Mouse (Mus musculus): Measurements from ENCODE around the gene Art2b. TPM values are rescaled to one million over a fixed set of nuclear protein-coding genes. Genes with fewer than 3 reads are reported as not detected.
"Not testable (repeated sequence)": the region's sequence is repeated elsewhere in the genome, so short reads cannot be mapped to it uniquely, and the experiment has no call there.

Gene Art2b
- polyA plus RNA-seq, 1 experiment from 2014 or later = not detected

GRCm38 (mm10) chr7:101617438-101618165, 32.2 kb upstream of the Art2b start:
- no peak overlapping the region for H3K4me3 ChIP-seq (replicated peaks; ENCODE audit: low read length)
- no peaks in the 10 kb centered on the region for H3K4me1 ChIP-seq (ENCODE audit: control insufficient read depth, insufficient read depth, low read length)
- H3K27me3 ChIP-seq (ENCODE audit: control insufficient read depth, insufficient read depth, low read length) = no peaks in the 10 kb centered on the region
- no peaks in the 10 kb centered on the region for H3K36me3 ChIP-seq (ENCODE audit: control insufficient read depth, insufficient read depth, low read length)
- ATAC-seq (ENCODE audit: insufficient read depth, low FRiP score) = no peak
- no peak overlapping the region for H3K4me2 ChIP-seq (ENCODE audit: low read depth, low read length)
- H3K9ac ChIP-seq (ENCODE audit: low read length) = no peak overlapping the region
- no peaks in the 10 kb centered on the region for H3K9me3 ChIP-seq (replicated peaks; ENCODE audit: control insufficient read depth, low read length)
- WGBS = 73% methylated on average over 10 of the region's 10 CpGs
- H3K27ac ChIP-seq (ENCODE audit: low read length) = no peak overlapping the region

GRCm38 (mm10) chr7:101616136-101616835, 30.9 kb upstream of the Art2b start:
- no peaks in the 10 kb centered on the region for H3K36me3 ChIP-seq (ENCODE audit: control insufficient read depth, insufficient read depth, low read length)
- H3K27me3 ChIP-seq (ENCODE audit: control insufficient read depth, insufficient read depth, low read length) = no peaks in the 10 kb centered on the region
- no peak overlapping the region for H3K27ac ChIP-seq (ENCODE audit: low read length)
- no peak for ATAC-seq (ENCODE audit: insufficient read depth, low FRiP score)
- H3K9ac ChIP-seq (ENCODE audit: low read length) = no peak overlapping the region
- WGBS = 71% methylated on average over 6 of the region's 6 CpGs
- no peaks in the 10 kb centered on the region for H3K4me1 ChIP-seq (ENCODE audit: control insufficient read depth, insufficient read depth, low read length)
- no peak overlapping the region for H3K4me2 ChIP-seq (ENCODE audit: low read depth, low read length)
- no peaks in the 10 kb centered on the region for H3K9me3 ChIP-seq (replicated peaks; ENCODE audit: control insufficient read depth, low read length)
- H3K4me3 ChIP-seq (replicated peaks; ENCODE audit: low read length) = no peak overlapping the region

GRCm38 (mm10) chr7:101615406-101615805, 30.0 kb upstream of the Art2b start:
- Histone ChIP-seq H3K36me3 (ENCODE audit: control insufficient read depth, insufficient read depth, low read length) (no peaks in the 10 kb centered on the region), H3K4me3 (replicated peaks; ENCODE audit: low read length) (no peak overlapping the region), H3K4me1 (ENCODE audit: control insufficient read depth, insufficient read depth, low read length) (no peaks in the 10 kb centered on the region), H3K27ac (ENCODE audit: low read length) (no peak overlapping the region), H3K9me3 (replicated peaks; ENCODE audit: control insufficient read depth, low read length) (no peaks in the 10 kb centered on the region), H3K9ac (ENCODE audit: low read length) (no peak overlapping the region), H3K4me2 (ENCODE audit: low read depth, low read length) (no peak overlapping the region), H3K27me3 (ENCODE audit: control insufficient read depth, insufficient read depth, low read length) (no peaks in the 10 kb centered on the region)
- WGBS = 78% methylated on average over 7 of the region's 7 CpGs
- ATAC-seq (ENCODE audit: insufficient read depth, low FRiP score) = no peak

GRCm38 (mm10) chr7:101612786-101613527, 27.6 kb upstream of the Art2b start:
- not testable (repeated sequence) for H3K4me3 ChIP-seq (replicated peaks; ENCODE audit: low read length); H3K27ac ChIP-seq (ENCODE audit: low read length); H3K4me1 ChIP-seq (ENCODE audit: control insufficient read depth, insufficient read depth, low read length); H3K36me3 ChIP-seq (ENCODE audit: control insufficient read depth, insufficient read depth, low read length); H3K4me2 ChIP-seq (ENCODE audit: low read depth, low read length); ATAC-seq (ENCODE audit: insufficient read depth, low FRiP score); H3K9me3 ChIP-seq (replicated peaks; ENCODE audit: control insufficient read depth, low read length); H3K9ac ChIP-seq (ENCODE audit: low read length); H3K27me3 ChIP-seq (ENCODE audit: control insufficient read depth, insufficient read depth, low read length)
- 71% methylated on average over 8 of the region's 8 CpGs for whole genome bisulfite sequencing

GRCm38 (mm10) chr7:101607845-101608244, 22.4 kb upstream of the Art2b start:
- H3K4me2 ChIP-seq (ENCODE audit: low read depth, low read length) = no peak overlapping the region
- no peak overlapping the region for H3K27ac ChIP-seq (ENCODE audit: low read length)
- no peaks in the 10 kb centered on the region for H3K27me3 ChIP-seq (ENCODE audit: control insufficient read depth, insufficient read depth, low read length)
- no peak overlapping the region for H3K9ac ChIP-seq (ENCODE audit: low read length)
- no peaks in the 10 kb centered on the region for H3K4me1 ChIP-seq (ENCODE audit: control insufficient read depth, insufficient read depth, low read length)
- ATAC-seq (ENCODE audit: insufficient read depth, low FRiP score) = no peak
- H3K4me3 ChIP-seq (replicated peaks; ENCODE audit: low read length) = no peak overlapping the region
- no peaks in the 10 kb centered on the region for H3K36me3 ChIP-seq (ENCODE audit: control insufficient read depth, insufficient read depth, low read length)
- no peaks in the 10 kb centered on the region for H3K9me3 ChIP-seq (replicated peaks; ENCODE audit: control insufficient read depth, low read length)
- WGBS = 62% methylated on average over 6 of the region's 6 CpGs

- no peak for ATAC-seq (ENCODE audit: insufficient read depth, low FRiP score)
- no peak overlapping the region for H3K4me2 ChIP-seq (ENCODE audit: low read depth, low read length)
- no peaks in the 10 kb centered on the region for H3K27me3 ChIP-seq (ENCODE audit: control insufficient read depth, insufficient read depth, low read length)
- H3K9me3 ChIP-seq (replicated peaks; ENCODE audit: control insufficient read depth, low read length) = no peaks in the 10 kb centered on the region; the same call in 1 of the 2 replicates
- H3K9ac ChIP-seq (ENCODE audit: low read length) = no peak overlapping the region
- no peak overlapping the region for H3K4me3 ChIP-seq (replicated peaks; ENCODE audit: low read length)
- no peaks in the 10 kb centered on the region for H3K36me3 ChIP-seq (ENCODE audit: control insufficient read depth, insufficient read depth, low read length)
- WGBS = 81% methylated on average over 1 of the region's 1 CpGs
- H3K4me1 ChIP-seq (ENCODE audit: control insufficient read depth, insufficient read depth, low read length) = no peaks in the 10 kb centered on the region
- no peak overlapping the region for H3K27ac ChIP-seq (ENCODE audit: low read length)
These were observed 15.0 kb upstream of the Art2b start for GRCm38 (mm10) chr7:101600406-101600805.

GRCm38 (mm10) chr7:101598482-101598881, 13.1 kb upstream of the Art2b start:
- 32% methylated on average over 2 of the region's 2 CpGs for WGBS
- Histone ChIP-seq H3K4me1 (ENCODE audit: control insufficient read depth, insufficient read depth, low read length) (no peaks in the 10 kb centered on the region), H3K9ac (ENCODE audit: low read length) (no peak overlapping the region), H3K27ac (ENCODE audit: low read length) (no peak overlapping the region), H3K36me3 (ENCODE audit: control insufficient read depth, insufficient read depth, low read length) (no peaks in the 10 kb centered on the region), H3K4me2 (ENCODE audit: low read depth, low read length) (no peak overlapping the region), H3K9me3 (replicated peaks; ENCODE audit: control insufficient read depth, low read length) (no peaks in the 10 kb centered on the region; the same call in 1 of the 2 replicates), H3K27me3 (ENCODE audit: control insufficient read depth, insufficient read depth, low read length) (no peaks in the 10 kb centered on the region), H3K4me3 (replicated peaks; ENCODE audit: low read length) (no peak overlapping the region)
- no peak for ATAC-seq (ENCODE audit: insufficient read depth, low FRiP score)

GRCm38 (mm10) chr7:101594969-101595368, 9.6 kb upstream of the Art2b start:
- Histone ChIP-seq H3K9me3 (replicated peaks; ENCODE audit: control insufficient read depth, low read length) (no peaks in the 10 kb centered on the region), H3K27me3 (ENCODE audit: control insufficient read depth, insufficient read depth, low read length) (no peaks in the 10 kb centered on the region), H3K36me3 (ENCODE audit: control insufficient read depth, insufficient read depth, low read length) (no peaks in the 10 kb centered on the region), H3K4me2 (ENCODE audit: low read depth, low read length) (no peak overlapping the region), H3K4me1 (ENCODE audit: control insufficient read depth, insufficient read depth, low read length) (no peaks in the 10 kb centered on the region), H3K4me3 (replicated peaks; ENCODE audit: low read length) (no peak overlapping the region), H3K9ac (ENCODE audit: low read length) (no peak overlapping the region), H3K27ac (ENCODE audit: low read length) (no peak overlapping the region)
- ATAC-seq (ENCODE audit: insufficient read depth, low FRiP score) = no peak
- WGBS = 41% methylated on average over 2 of the region's 2 CpGs

- H3K27ac ChIP-seq (ENCODE audit: low read length); H3K9ac ChIP-seq (ENCODE audit: low read length); H3K27me3 ChIP-seq (ENCODE audit: control insufficient read depth, insufficient read depth, low read length); H3K9me3 ChIP-seq (replicated peaks; ENCODE audit: control insufficient read depth, low read length); H3K36me3 ChIP-seq (ENCODE audit: control insufficient read depth, insufficient read depth, low read length); H3K4me1 ChIP-seq (ENCODE audit: control insufficient read depth, insufficient read depth, low read length); H3K4me2 ChIP-seq (ENCODE audit: low read depth, low read length); H3K4me3 ChIP-seq (replicated peaks; ENCODE audit: low read length); ATAC-seq (ENCODE audit: insufficient read depth, low FRiP score): not testable (repeated sequence)
- WGBS = 49% methylated on average over 6 of the region's 6 CpGs
These were observed 1.1 kb downstream of the Art2b start for GRCm38 (mm10) chr7:101584271-101584670.
